Mouse (Mus musculus): ENCODE measurements around the gene C77080. TPM values are rescaled to one million over a fixed set of nuclear protein-coding genes. Genes with fewer than 3 reads are reported as not detected.
A peak's percentile ranks its signal among the peaks of the same experiment; 100 is the strongest.

C77080 gene
- polyA plus RNA-seq, 1 experiment from 2014 or later, result 3.3 TPM

- WGBS, result 33% methylated on average over 15 of the region's 15 CpGs
- Histone ChIP-seq H3K27me3 (ENCODE audit: poor library complexity, severe bottlenecking) (peaks cover 84% of the 10 kb centered on the region), H3K4me1 (peaks cover 80% of the 10 kb centered on the region), H3K27ac (no peak overlapping the region), H3K4me3 (peak overlapping the region; percentile 6; the same call in 1 of the 2 replicates), H3K9me3 (no peaks in the 10 kb centered on the region), H3K36me3 (replicated peaks) (no peaks in the 10 kb centered on the region)
- DNase-seq (ENCODE audit: extremely low spot score, low spot score), result no peak
Observed at GRCm38 (mm10) chr4:129246360-129247301, 14.6 kb downstream of the C77080 start.

- 72% methylated on average over 4 of the region's 4 CpGs for WGBS
- no peak for DNase-seq (ENCODE audit: extremely low spot score, low spot score)
Observed at GRCm38 (mm10) chr4:129244802-129245201, 16.4 kb downstream of the C77080 start.

GRCm38 (mm10) chr4:129242761-129243160 lies 18.4 kb downstream of the C77080 start:
- Histone ChIP-seq H3K4me3 (peak overlapping the region; percentile 13; the same call in 1 of the 2 replicates), H3K9me3 (no peaks in the 10 kb centered on the region), H3K27ac (peak overlapping the region; percentile 82), H3K27me3 (ENCODE audit: poor library complexity, severe bottlenecking) (peaks cover 67% of the 10 kb centered on the region), H3K4me1 (peaks cover 68% of the 10 kb centered on the region), H3K36me3 (replicated peaks) (no peaks in the 10 kb centered on the region)
- no peak for DNase-seq (ENCODE audit: extremely low spot score, low spot score)
- WGBS, result 18% methylated on average over 4 of the region's 4 CpGs

More at GRCm38 (mm10) chr4:129244802-129245201, 16.4 kb downstream of the C77080 start:
- H3K27ac ChIP-seq, result no peak overlapping the region
- no peaks in the 10 kb centered on the region for H3K36me3 ChIP-seq (replicated peaks)
- H3K27me3 ChIP-seq (ENCODE audit: poor library complexity, severe bottlenecking), result peaks cover 83% of the 10 kb centered on the region
- H3K9me3 ChIP-seq, result no peaks in the 10 kb centered on the region
- no peak overlapping the region for H3K4me3 ChIP-seq
- H3K4me1 ChIP-seq, result peaks cover 68% of the 10 kb centered on the region

- Histone ChIP-seq H3K4me3 (peak overlapping the region; percentile 13; the same call in 1 of the 2 replicates), H3K27ac (peak overlapping the region; percentile 82), H3K36me3 (replicated peaks) (no peaks in the 10 kb centered on the region), H3K27me3 (ENCODE audit: poor library complexity, severe bottlenecking) (peaks cover 67% of the 10 kb centered on the region), H3K4me1 (peaks cover 68% of the 10 kb centered on the region), H3K9me3 (no peaks in the 10 kb centered on the region)
- DNase-seq (ENCODE audit: extremely low spot score, low spot score), result no peak
- 38% methylated on average over 4 of the region's 4 CpGs for WGBS
Observed at GRCm38 (mm10) chr4:129242327-129242726, 18.9 kb downstream of the C77080 start.

GRCm38 (mm10) chr4:129241898-129242297 lies 19.3 kb downstream of the C77080 start:
- H3K9me3 ChIP-seq, result no peaks in the 10 kb centered on the region
- peak overlapping the region; percentile 82 for H3K27ac ChIP-seq
- DNase-seq (ENCODE audit: extremely low spot score, low spot score), result no peak
- H3K4me1 ChIP-seq, result peaks cover 68% of the 10 kb centered on the region
- H3K36me3 ChIP-seq (replicated peaks), result no peaks in the 10 kb centered on the region
- H3K4me3 ChIP-seq, result no peak overlapping the region
- H3K27me3 ChIP-seq (ENCODE audit: poor library complexity, severe bottlenecking), result peaks cover 67% of the 10 kb centered on the region
- 31% methylated on average over 7 of the region's 7 CpGs for WGBS

GRCm38 (mm10) chr4:129239075-129239474 lies 22.1 kb downstream of the C77080 start:
- Histone ChIP-seq H3K36me3 (replicated peaks) (no peaks in the 10 kb centered on the region), H3K27ac (peak overlapping the region; percentile 88), H3K9me3 (no peaks in the 10 kb centered on the region), H3K27me3 (ENCODE audit: poor library complexity, severe bottlenecking) (peaks cover 44% of the 10 kb centered on the region), H3K4me3 (peak overlapping the region; percentile 91), H3K4me1 (peaks cover 68% of the 10 kb centered on the region)
- peak; percentile 83 for DNase-seq (ENCODE audit: extremely low spot score, low spot score)
- WGBS, result under 1% methylated on average over 28 of the region's 29 CpGs

GRCm38 (mm10) chr4:129238579-129239016 lies 22.6 kb downstream of the C77080 start:
- H3K27ac ChIP-seq, result peak overlapping the region; percentile 88
- peaks cover 44% of the 10 kb centered on the region for H3K27me3 ChIP-seq (ENCODE audit: poor library complexity, severe bottlenecking)
- under 1% methylated on average over 23 of the region's 23 CpGs for WGBS

GRCm38 (mm10) chr4:129237843-129238441 lies 23.3 kb downstream of the C77080 start:
- H3K27ac ChIP-seq, result peak overlapping the region; percentile 88
- H3K36me3 ChIP-seq (replicated peaks), result no peaks in the 10 kb centered on the region
- peaks cover 44% of the 10 kb centered on the region for H3K27me3 ChIP-seq (ENCODE audit: poor library complexity, severe bottlenecking)
- WGBS, result 4% methylated on average over 21 of the region's 21 CpGs
- no peaks in the 10 kb centered on the region for H3K9me3 ChIP-seq
- peak; percentile 60 for DNase-seq (ENCODE audit: extremely low spot score, low spot score)
- H3K4me3 ChIP-seq, result peak overlapping the region; percentile 91
- peaks cover 69% of the 10 kb centered on the region for H3K4me1 ChIP-seq

More at GRCm38 (mm10) chr4:129238579-129239016, 22.6 kb downstream of the C77080 start:
- Histone ChIP-seq H3K9me3 (no peaks in the 10 kb centered on the region), H3K36me3 (replicated peaks) (no peaks in the 10 kb centered on the region), H3K4me1 (peaks cover 68% of the 10 kb centered on the region), H3K4me3 (peak overlapping the region; percentile 91)
- peak; percentile 56 for DNase-seq (ENCODE audit: extremely low spot score, low spot score)

GRCm38 (mm10) chr4:129236236-129236813 lies 24.9 kb downstream of the C77080 start:
- Histone ChIP-seq H3K9me3 (no peaks in the 10 kb centered on the region), H3K4me3 (peak overlapping the region; percentile 10; the same call in 1 of the 2 replicates), H3K27ac (0 out of 2 replicates have a peak overlapping the region, but pooled peaks have one; percentile 12), H3K4me1 (peaks cover 69% of the 10 kb centered on the region), H3K36me3 (replicated peaks) (peaks cover 7% of the 10 kb centered on the region), H3K27me3 (ENCODE audit: poor library complexity, severe bottlenecking) (peaks cover 32% of the 10 kb centered on the region)
- no peak for DNase-seq (ENCODE audit: extremely low spot score, low spot score)
- WGBS, result 86% methylated on average over 8 of the region's 8 CpGs

- Histone ChIP-seq H3K4me3 (no peak overlapping the region), H3K4me1 (peaks cover 72% of the 10 kb centered on the region), H3K27me3 (ENCODE audit: poor library complexity, severe bottlenecking) (peaks cover 20% of the 10 kb centered on the region), H3K36me3 (replicated peaks) (peaks cover 7% of the 10 kb centered on the region), H3K27ac (no peak overlapping the region), H3K9me3 (no peaks in the 10 kb centered on the region)
- no peak for DNase-seq (ENCODE audit: extremely low spot score, low spot score)
- WGBS, result 82% methylated on average over 3 of the region's 3 CpGs
Observed at GRCm38 (mm10) chr4:129235147-129235546, 26.1 kb downstream of the C77080 start.

GRCm38 (mm10) chr4:129234488-129234887 lies 26.7 kb downstream of the C77080 start:
- Histone ChIP-seq H3K36me3 (replicated peaks) (peaks cover 7% of the 10 kb centered on the region), H3K27ac (no peak overlapping the region), H3K27me3 (ENCODE audit: poor library complexity, severe bottlenecking) (peaks cover 20% of the 10 kb centered on the region), H3K9me3 (no peaks in the 10 kb centered on the region), H3K4me3 (no peak overlapping the region), H3K4me1 (peaks cover 68% of the 10 kb centered on the region)
- DNase-seq (ENCODE audit: extremely low spot score, low spot score), result no peak
- 84% methylated on average over 7 of the region's 7 CpGs for WGBS

- H3K9me3 ChIP-seq, result no peaks in the 10 kb centered on the region
- H3K27me3 ChIP-seq (ENCODE audit: poor library complexity, severe bottlenecking), result peaks cover 30% of the 10 kb centered on the region
- no peak overlapping the region for H3K4me3 ChIP-seq
- 77% methylated on average over 9 of the region's 9 CpGs for WGBS
- no peak for DNase-seq (ENCODE audit: extremely low spot score, low spot score)
- H3K36me3 ChIP-seq (replicated peaks), result peaks cover 7% of the 10 kb centered on the region
- H3K27ac ChIP-seq, result no peak overlapping the region; the same call in 1 of the 2 replicates
- H3K4me1 ChIP-seq, result peaks cover 61% of the 10 kb centered on the region
Observed at GRCm38 (mm10) chr4:129232561-129233360, 28.4 kb downstream of the C77080 start.

Data from forebrain, embryonic 10.5 days (tissue).